Mouse (Mus musculus): Measurements from ENCODE around the gene Tex264.
A peak's percentile ranks its signal among the peaks of the same experiment; 100 is the strongest.

- TF ChIP-seq CTCF (IDR thresholded peaks at IDR 0.05; ENCODE audit: low read depth) (peak; percentile 97), EP300 (IDR thresholded peaks at IDR 0.05; ENCODE audit: low read depth) (no peak)
These were observed 42.6 kb downstream of the Tex264 start for GRCm38 (mm10) chr9:106643128-106643527.
